Mouse (Mus musculus) adrenal gland, postnatal 4 days (tissue): ENCODE data around the gene Hacl1. TPM values are rescaled to one million over a fixed set of nuclear protein-coding genes. Genes with fewer than 3 reads are reported as not detected.

Source experiments
- total RNA-seq, 2 experiments: library from RNA; stranded (reverse); gene quantifications; 2 replicates each; pipeline ENCODE4 v1.2.3; 2021

The Hacl1 gene
- total RNA-seq, 2 experiments from 2014 or later, result 75.9 to 86.7 TPM

Other genes starting within 250 kb of the Hacl1 start
- gene Sh3bp5, start 205.2 kb downstream of the Hacl1 start, total RNA-seq, result 100 to 1,000 TPM; 136 to 140 TPM
- gene Eaf1, start 146.9 kb downstream of the Hacl1 start, total RNA-seq, result 10 to 100 TPM; 34.9 to 40.3 TPM
- 10 to 100 TPM; 36.3 to 40.2 TPM for gene Mettl6, start 146.2 kb downstream of the Hacl1 start, total RNA-seq
- gene Colq, start 49.9 kb downstream of the Hacl1 start, total RNA-seq, result under 1 TPM; 0.51 to 0.76 TPM
- gene Gm49387, start 408 bp downstream of the Hacl1 start, total RNA-seq, result not detected
- 10 to 100 TPM; 62.4 to 63.5 TPM for gene Btd, start 258 bp downstream of the Hacl1 start, total RNA-seq
- 10 to 100 TPM; 38.1 to 47.9 TPM for gene Ankrd28, start 189.4 kb upstream of the Hacl1 start, total RNA-seq